Mouse (Mus musculus): ENCODE data around the gene Hp.
A peak's percentile ranks its signal among the peaks of the same experiment; 100 is the strongest.

The Hp gene

GRCm38 (mm10) chr8:109563881-109564280 lies 15.1 kb downstream of the Hp start:
- DNase-seq (ENCODE audit: low spot score), result no peak

- DNase-seq (ENCODE audit: low spot score), result no peak
These were observed 27.3 kb downstream of the Hp start for GRCm38 (mm10) chr8:109551663-109552062.

DNA sequence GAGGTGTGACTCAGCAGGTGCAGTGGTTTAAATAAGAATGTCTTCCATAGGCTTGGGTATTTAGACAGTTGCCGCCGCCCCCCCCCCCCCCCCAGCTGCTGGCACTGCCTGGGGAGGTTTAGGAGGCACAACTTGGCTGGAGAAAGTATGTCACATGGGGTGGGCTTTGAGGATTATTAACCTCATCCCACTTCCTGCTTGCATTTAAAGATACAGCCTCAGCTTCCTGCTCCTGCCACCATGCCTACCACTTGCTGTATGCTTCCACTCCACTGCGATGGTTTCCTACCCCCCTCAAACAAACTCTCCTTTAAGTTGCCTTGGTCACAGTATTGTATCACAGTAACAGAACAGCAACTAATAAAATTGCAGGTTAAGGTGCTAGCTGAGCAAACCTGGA lies 34.9 kb downstream of the Hp start:
- no peak for DNase-seq (ENCODE audit: low spot score)

DNA sequence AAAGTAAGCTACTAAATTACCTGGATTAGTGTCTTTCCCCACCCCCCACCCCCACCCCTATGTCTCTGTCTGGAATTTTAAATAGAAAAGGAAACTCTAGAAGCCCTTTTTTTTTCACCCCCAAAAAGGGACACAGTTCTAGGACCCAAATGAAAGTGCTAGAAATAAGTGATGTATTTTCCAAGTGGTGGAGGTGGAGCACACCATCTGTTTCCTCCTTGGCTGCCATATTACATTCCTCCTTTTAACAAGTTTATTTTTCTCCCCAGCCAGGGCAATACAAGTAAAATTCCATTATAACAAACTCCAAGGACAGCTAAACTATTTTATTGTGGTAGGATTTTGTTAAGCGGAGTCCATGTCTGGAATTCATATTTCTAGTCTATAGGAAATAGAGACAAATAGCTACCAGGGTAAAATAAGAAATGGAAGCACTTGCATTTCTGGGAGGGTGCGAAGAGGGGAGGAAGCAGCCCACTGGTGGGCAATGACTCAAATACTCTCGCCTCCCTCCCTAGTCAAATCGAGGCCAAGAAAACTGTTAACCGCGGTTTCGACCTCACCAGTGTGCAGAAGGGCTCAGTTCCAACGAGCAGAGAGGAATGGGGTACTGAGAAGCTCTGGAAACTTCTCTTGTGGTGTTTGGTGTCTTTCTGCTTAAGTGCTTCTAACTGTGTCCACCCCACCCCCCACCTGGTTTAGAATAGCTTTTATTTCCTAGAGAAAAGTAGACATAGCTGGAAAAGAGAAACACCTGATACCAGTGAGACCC lies 36.0 kb downstream of the Hp start:
- DNase-seq (ENCODE audit: low spot score), result no peak

DNA sequence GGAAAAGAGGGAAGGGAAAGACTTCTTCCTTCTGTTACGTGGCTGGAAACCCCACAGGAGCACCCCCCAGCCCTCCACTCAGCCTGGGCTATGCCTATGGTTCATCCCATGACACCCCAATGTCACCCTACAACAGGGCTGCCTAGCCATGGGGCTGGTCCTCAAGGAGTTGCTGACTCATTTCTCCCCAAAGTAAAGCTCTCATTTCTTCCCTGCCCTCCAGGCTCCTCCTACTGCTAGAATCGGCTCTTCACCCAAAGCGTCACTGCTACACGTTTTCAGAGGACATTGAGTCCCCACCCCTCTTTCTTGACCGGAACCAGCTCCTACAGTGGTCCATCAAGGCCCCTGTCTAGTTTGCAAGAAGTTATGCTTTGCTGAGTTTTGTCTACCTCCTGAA lies 36.8 kb downstream of the Hp start:
- DNase-seq (ENCODE audit: low spot score), result no peak

- peak; percentile 69 for DNase-seq (ENCODE audit: low spot score)
These were observed 42.3 kb downstream of the Hp start for GRCm38 (mm10) chr8:109536703-109537102.

GRCm38 (mm10) chr8:109535140-109535990 lies 43.6 kb downstream of the Hp start:
- no peak for DNase-seq (ENCODE audit: low spot score)
